17 mouse cellular contexts compared by ENCODE assay signal in the genomic region with DNA sequence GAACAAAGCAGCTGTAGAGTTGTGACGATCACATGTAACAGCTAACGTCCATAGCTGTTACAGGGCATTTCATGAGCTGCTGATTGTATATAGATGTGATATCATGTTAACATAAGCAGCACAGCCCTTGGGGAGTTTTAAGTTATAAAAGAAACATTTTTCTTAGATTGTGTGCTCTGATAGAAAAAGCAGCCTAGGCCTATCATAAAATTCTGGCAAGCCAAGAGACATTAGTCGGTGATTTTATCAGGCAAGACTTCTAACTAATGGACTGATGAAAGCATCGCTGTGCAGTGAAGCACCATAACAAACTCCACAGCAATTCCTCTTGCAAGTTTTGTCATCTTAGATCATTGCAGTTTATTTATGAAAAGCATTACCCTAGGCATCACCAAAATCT.
"Had no signal": no experiment of that assay in that cellular context is flagged by ENCODE, and none has a peak within 500 bp of the region (broad histone marks: within the 10 kb centered on the region; RNA-seq: fewer than 3 reads in every experiment).

No protein-coding gene starts in this region.

- DNase-seq: liver, postnatal 0 days; lung, adult 2 months; lung, postnatal 10 days; lung, postnatal 36 days; right cerebral cortex, postnatal 14 days; thymus, adult 2 months; thymus, postnatal 25 days; thymus, postnatal 4 days had no signal

- H3K27ac ChIP-seq: liver, embryonic 15.5 days; macrophage; midbrain, embryonic 13.5 days; midbrain, embryonic 15.5 days; neural tube, embryonic 12.5 days; stomach, embryonic 15.5 days; stomach, postnatal 0 days had no signal

- H3K9ac ChIP-seq: liver, embryonic 15.5 days; liver, postnatal 0 days; midbrain, embryonic 13.5 days; midbrain, embryonic 15.5 days; neural tube, embryonic 12.5 days; stomach, embryonic 15.5 days had no signal

- H3K4me1 ChIP-seq: liver, embryonic 15.5 days; midbrain, embryonic 13.5 days; midbrain, embryonic 15.5 days; neural tube, embryonic 12.5 days; stomach, embryonic 15.5 days had no signal

- H3K4me3 ChIP-seq: liver, embryonic 15.5 days; megakaryocyte, embryonic 14.5 days; midbrain, embryonic 13.5 days; midbrain, embryonic 15.5 days; neural tube, embryonic 12.5 days; stomach, embryonic 15.5 days had no signal

- H3K36me3 ChIP-seq: liver, embryonic 15.5 days; midbrain, embryonic 13.5 days; midbrain, embryonic 15.5 days; neural tube, embryonic 12.5 days; stomach, embryonic 15.5 days had no signal

- H3K9me3 ChIP-seq: liver, embryonic 15.5 days; megakaryocyte, embryonic 14.5 days; midbrain, embryonic 13.5 days; midbrain, embryonic 15.5 days; neural tube, embryonic 12.5 days; stomach, embryonic 15.5 days had no signal

- H3K27me3 ChIP-seq: liver, embryonic 15.5 days; megakaryocyte, embryonic 14.5 days; midbrain, embryonic 13.5 days; midbrain, embryonic 15.5 days; neural tube, embryonic 12.5 days; stomach, embryonic 15.5 days had no signal

- H3K4me2 ChIP-seq: liver, embryonic 15.5 days; midbrain, embryonic 11.5 days; midbrain, embryonic 13.5 days; midbrain, embryonic 15.5 days; neural tube, embryonic 12.5 days; stomach, embryonic 15.5 days had no signal

- ATAC-seq: liver, postnatal 0 days; midbrain, embryonic 13.5 days; midbrain, embryonic 15.5 days had no signal
